Mouse (Mus musculus) spleen, postnatal 14 days (tissue): ENCODE data around the gene Lcn12.
A peak's percentile ranks its signal among the peaks of the same experiment; 100 is the strongest.

Experiments
- DNase-seq, 2 experiments: peaks; one replicate each; pipeline ENCODE4 v3.0.0; 2021 to 2022; ENCODE audit warnings: low spot score in 2 of 2

Gene Lcn12

DNA sequence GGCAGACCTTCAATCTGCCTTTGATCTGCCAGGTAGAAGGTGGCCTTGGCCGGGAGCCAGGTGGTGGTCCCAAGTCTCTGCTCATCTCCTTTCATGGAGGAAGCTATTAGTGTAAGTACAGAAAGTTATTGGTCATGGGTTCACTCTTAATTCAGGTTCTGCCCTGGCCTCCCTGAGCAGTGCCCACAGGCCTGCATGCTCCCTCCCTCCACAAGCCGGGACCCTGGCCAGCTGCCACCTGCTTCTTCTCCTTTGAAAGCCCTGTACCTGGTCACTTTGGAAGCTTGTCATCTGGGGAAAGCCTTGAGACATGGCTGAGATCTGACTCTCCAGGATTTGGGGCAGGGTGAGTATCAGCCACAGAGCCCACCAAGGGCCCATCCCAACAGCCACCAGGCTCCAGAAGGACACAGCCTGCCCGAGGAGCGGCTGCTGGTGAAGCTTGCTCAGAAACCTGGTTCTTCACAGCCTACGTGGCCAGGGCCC, at the start of gene Lcn12:
Gene Lcn12, minus strand, starts transcription at position 436 of the 486 bp plus-strand sequence.
- no peak for DNase-seq

DNA sequence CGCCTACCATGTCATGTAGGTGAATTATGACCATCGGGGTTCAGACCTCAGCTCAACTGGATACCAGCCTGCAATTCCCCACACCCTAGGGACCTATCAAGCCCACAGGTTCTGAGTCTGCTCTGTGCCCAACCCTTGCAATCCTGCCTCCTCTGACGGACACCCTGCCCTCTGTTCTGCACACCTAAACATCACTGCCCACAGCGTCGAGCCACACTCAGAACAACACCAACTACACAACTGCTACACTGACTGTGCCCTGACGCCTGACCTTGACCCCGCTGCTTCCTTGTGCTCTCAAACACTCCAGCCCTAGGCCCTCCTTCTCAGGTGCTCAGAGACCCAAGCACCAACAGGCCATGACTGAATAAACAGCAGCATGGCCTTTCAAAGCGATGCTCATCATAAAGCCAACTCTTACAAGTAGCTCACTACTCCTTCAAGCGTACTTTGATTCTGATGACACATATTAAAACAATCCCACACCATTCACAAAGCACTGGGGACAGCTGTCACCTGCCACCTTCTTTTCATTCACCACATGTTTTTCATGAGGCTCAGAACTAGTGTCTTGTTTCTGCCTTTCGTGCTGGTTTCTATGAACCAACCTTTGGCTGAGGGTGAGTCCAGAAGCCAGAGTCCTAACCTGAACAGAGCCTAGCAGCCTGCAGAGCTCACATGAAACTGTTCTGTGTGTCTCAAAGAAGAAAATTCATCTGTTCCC, 48.1 kb upstream of the Lcn12 start:
- DNase-seq, result no peak

DNA sequence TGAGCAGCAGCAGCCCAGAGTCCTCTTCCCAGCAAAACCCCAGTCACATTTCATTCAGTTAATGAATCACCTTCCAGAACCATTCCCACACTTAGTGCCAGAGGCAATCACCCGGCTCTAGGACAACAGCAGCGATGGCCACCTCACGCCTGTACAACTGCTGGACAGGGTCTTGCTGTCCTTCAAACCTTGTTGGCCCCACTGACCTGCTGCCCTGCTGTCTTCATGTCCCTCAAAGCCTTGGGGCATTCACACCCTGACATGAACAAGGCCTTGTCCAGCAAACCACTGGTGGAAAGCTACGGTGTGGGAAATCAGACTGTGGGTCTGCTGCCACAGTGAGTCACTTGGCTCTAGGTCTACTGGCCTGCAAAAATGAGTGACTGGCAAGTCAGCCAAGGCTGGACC, 46.8 kb upstream of the Lcn12 start:
- DNase-seq, result no peak

DNA sequence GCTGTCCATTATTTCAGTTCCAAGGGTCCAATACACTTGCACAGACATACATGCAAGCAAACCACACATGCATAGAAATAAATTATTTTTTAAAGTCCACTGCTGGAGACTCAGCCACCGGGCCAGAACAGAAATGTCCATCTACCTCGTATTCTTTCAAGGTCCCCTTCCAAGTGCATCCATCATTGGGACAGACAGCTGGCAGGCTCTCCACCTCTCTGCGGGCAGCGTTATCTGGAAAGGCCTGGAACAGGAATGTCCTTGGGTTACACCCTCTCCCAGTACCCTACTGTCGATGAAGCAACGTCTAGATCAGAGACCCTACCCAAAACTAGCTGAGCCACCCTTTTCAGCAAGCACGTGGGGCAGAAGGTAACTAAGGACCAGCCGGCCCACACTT, 42.8 kb upstream of the Lcn12 start:
- no peak for DNase-seq

DNA sequence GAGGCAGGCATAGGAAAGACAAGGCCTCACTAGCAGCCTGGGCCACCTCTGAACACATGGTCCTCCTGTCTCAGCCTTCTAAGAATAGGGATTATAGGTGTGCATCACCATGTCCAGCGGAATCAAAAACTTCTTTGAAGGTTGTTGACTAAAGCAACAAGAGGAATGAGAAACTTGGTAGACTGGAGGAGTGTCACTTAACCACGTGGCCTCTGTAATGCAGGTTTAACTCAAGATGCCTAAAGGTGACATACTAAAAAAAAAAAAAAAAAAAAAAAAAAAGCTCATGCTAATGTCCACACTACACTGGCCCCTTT, 41.1 kb upstream of the Lcn12 start:
- no peak for DNase-seq

DNA sequence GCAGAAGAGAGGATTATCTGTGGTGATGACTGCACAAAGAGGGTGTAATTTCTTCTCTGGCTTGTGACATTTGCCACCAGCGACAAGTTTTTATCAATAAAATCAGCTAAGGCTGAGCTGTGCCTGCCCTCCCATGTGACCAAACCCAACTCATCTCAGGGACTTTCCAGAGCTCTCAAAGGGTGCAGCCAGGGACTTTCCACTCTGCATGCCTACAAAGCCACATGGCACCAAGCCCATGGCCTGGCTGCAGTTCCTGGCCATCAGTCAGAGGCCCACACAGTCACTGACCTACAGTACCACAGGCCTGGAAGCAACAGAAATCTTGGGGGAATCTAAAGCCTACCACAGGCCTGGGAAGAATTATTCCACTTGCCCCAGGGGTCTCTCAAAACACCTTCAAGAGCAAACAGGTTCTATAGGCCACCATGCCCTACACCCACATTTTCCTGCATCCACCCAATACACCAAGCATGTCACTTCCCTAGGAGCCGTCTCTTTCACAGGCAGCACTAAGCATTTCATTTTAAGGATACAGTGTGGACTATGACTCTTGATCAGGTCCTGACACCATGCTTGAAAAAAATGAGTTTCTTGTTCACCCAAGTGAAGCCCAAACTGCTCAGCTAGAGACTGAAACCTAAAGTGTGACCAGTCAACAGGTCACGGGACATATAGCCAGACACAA, 40.6 kb upstream of the Lcn12 start:
- DNase-seq, result peak in 1 of 2 experiments; percentile 39

DNA sequence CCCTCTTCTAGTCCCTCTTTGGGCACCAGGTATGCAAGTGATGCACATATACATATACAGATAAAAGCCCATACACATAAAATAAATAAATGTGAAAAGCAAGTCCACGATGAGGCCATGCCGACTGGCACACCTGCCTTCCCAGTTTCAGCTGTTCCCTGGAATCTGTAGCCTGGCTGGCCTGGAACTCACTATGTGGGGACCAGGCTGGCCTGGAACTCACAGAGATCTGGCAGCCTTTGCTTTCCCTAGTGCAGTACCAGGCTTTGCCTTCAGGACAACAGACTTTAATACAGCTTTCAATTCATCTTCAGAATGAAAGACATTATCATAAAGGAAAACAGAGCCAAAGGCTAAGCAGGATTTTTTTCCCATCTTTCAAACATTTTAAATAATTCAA, 40.0 kb upstream of the Lcn12 start:
- no peak for DNase-seq

DNA sequence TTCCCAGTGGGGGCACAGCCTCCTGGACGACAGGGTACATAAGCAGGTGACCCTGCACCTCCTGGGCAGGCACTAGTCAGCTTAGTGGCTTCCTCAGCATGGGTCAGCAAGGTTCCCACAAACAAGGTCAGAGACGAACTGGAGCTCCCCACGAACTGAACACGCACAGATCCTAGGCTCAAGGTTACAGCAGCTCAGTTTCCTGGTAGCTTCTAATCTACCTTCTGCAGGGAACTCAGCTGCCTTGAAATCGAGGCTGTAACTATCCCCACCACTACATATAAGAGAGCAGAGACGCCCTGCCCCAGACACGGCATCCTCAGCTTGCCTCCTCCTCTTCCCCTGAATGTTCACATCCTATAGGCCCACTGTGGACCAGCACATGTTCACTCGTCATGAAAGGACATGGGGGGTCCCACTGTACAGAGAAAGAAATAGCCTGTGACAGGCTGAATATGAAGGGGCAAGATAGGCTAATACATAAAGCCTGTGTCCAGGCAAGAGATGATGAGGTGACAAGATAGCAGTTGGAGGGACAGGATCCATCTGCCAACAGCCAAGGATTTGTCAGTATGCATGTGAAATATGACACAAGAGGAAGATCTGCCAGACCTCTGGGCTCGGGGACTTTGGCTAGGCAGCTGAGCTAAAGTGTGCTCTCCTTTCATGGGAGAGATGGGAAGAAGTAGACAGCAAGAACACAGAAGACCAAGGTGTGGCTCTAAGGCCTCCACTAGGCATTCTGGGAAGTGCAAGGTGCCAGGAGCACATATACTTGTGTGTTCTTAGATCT, 33.0 kb upstream of the Lcn12 start:
- DNase-seq, result no peak

DNA sequence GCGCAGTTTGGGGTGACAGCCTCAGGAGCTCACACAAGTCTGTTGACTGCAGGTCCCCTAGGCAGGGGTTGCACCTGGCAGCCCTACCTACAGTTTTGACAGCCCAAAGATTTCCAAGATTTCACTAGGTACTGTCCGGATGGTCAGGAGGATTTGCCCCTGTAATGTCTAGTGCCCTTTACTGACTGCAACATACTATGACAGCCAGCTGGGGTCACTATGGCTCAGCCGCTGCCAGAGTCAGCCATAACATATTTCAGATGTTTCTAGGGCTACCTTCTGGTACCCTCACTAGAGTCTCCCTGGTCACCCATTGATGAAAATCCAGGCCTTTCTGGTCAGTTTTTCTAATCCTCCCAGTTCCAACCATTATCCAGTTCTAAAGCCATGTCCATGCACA, 16.2 kb upstream of the Lcn12 start:
- DNase-seq, result no peak

DNA sequence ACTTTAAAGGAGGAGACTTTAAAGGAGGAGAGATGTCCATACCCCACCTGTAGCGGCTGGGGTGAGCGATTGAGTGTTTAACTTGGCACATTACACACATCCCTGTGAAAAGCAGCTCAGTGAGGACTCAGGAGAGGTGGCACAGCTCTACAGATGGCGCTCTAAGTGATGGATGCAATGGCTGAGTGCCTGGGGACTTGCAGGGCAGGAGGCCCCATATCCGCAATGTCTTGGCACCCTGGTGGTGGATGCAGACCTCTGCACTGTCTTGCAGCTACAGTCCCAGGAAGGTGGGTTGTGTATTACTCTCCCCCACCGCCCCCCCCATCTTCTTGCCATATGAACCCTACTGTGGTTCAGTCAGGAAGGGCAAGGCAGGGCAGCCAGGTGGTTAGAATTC, 13.3 kb upstream of the Lcn12 start:
- no peak for DNase-seq

DNA sequence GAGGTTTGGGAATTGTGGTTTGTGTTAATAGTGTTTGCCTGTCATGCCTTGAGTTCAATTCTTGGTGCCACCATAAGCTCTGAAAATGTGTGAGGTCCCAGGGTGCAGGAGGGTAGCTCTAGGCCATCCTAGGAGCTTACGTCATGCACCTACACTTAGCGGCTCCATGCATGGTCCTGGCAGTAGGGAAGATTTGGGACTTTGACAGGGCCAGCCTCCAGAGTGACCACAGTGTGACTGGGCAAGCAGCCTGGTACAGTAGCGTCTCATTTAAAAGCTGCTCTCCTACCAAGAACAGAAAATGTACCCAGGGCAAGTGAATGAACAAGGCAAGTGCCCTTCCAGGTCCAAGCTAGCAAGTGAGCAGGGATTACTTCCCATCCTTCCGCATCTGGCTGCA, 12.1 kb upstream of the Lcn12 start:
- no peak for DNase-seq

DNA sequence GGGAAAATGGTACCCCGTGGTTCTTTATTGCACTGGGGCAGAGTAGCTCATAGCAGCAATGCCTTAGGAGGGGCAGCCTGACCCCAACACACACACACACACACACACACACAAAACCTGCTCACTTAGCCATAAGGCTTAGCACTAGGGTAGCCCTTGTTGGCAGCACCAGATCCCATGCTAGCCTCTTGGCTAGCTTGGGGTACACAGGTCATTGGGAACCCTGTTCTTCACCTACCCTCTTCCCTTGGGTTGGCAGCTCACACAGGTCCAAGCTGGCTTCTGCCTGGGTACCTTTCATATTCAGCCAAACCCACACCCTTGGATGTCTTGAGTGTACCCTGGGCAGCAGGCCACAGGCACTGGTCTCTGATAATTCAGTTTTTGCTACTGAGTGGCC, 11.3 kb upstream of the Lcn12 start:
- DNase-seq, result no peak

DNA sequence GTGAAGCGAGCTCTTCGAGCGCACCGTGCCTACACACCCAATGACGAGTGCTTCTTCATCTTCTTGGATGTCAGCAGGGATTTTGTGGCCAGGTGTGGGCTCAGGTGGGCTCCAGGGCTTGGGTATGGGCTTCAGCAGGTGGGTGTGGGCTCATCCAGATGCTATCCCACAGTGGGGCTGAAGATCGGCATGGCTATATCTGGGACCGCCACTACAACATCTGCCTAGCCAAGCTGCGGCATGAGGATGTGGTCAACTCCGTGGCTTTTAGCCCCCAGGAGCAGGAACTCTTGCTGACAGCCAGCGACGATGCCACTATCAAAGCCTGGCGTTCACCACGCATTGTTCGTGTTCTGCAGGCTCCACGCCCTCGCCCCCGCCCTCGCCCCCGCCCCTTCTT, 10.8 kb upstream of the Lcn12 start:
- no peak for DNase-seq

DNA sequence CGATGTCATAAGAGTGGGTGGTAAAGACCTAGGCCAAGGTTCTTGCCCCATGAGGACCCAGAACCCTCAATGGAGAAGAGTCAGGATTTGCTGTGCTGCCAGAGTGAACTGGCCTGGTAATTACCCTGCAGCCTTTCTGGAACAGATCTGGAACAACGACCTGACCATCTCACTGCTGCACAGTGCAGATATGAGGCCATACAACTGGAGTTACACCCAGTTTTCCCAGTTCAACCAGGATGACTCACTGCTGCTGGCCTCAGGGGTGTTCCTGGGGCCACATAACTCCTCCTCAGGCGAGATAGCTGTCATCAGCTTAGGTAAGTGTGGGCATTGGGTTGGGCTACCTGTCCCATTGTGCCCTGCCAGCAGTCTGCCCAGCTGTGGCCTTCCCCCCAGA, 9.0 kb upstream of the Lcn12 start:
- DNase-seq, result no peak

DNA sequence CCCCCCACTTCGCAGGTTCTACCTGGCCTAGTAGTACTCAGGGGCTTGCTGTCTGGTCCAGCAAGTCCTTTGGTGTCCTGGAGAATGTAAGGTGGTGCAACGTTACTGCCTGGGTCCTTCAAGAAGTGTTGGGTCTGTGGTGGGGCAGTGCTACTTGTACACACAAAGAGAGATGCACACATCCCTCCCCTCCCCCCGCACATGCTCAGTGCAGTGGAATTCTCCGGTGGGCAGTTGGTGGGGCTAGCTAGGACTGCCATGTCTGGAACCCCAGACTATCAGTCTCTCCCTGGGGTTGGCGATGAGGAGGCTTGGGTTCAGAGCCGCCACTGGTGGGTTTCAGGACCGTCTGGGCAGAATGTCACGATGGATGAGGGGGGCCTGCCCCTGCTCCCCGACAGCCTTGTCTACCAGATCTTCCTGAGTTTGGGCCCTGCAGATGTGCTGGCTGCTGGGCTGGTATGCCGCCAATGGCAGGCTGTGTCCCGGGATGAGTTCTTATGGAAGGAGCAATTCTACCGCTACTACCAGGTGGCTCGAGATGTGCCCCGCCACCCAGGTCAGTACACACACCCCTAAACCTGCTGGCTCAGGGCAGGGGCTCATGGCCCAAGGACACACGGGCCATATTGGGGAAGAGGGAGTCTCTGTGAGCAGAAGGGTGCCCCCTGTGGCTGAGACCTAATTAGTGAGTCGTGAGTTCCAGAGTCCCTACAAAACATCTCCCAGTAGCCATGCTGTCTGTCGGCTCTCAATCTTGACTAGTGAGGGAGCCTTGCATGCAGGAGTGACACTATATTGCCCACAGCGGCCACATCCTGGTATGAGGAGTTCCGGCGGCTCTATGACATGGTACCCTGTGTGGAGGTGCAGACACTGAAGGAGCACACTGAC, 8.1 kb upstream of the Lcn12 start, which contains the start of gene C8g:
Gene C8g, minus strand, starts transcription at position 127 of the 894 bp plus-strand sequence.
- no peak for DNase-seq

DNA sequence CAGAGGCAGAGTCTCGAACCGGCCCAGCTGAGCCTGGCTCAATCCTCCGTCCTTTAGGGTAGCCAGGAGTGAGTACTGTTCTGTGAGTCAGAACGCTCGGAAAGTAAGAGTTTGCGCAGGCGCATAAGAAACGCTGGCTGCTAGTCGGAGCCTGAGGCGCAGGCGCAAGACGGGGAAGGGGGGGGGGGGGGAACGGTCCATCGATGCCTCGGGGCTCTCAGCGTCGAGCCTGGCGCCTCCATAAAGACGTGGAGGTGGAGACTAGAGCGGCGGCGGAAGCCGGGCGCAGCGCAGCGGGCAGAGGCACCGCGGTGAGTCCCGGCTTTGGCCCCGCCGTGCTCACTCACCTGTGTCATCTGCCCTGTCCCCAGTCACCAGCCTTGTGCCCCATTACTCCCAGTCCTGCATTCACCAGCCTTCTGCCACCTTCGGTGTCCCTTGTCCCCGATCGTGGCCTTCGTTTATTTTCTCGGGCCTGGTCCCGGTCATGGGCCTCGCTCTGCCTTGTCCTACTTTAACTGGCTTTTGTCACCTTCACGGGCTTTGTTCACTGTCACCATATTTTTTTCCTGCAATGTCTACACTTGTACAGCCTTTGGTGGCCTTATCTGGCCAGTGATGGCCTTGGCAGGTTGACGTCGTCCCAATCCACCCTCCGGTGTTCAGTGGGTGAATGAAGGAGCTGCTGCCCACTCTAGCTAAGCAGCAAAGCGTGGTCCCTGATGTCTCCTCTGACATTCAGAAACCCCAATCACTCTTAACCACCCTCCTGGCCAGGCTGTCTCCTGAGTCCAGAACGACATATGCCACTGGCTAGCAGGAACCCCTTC, 7.1 kb upstream of the Lcn12 start, which contains the start of gene Fbxw5:
Gene Fbxw5, plus strand, starts transcription at position 175 of the 830 bp plus-strand sequence.
- peak; percentile 55 to 69 for DNase-seq

DNA sequence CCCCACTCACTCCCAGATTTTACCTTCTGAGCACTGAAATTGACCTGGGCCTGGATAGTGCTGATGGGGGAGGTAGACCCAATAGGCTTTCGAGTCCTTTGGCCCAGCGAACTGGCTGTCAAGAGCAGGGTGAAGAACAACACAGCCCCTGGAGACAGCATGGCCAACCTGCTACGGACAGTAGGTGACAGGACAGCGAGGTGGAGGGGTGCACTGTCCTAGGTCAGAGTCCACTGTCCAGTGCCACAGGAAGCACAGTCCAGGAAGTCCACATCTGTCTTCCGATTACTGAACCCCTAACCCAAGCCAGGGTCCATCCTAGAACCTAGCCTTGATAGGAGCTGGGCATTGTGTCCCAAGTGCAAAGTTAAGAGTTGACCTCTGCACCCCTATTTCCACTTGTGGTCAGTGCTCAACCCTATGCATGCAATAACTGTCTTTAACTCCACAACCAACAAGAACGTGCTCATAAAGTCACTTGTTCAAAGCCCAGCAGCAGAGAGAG, 6.4 kb upstream of the Lcn12 start:
- no peak for DNase-seq

DNA sequence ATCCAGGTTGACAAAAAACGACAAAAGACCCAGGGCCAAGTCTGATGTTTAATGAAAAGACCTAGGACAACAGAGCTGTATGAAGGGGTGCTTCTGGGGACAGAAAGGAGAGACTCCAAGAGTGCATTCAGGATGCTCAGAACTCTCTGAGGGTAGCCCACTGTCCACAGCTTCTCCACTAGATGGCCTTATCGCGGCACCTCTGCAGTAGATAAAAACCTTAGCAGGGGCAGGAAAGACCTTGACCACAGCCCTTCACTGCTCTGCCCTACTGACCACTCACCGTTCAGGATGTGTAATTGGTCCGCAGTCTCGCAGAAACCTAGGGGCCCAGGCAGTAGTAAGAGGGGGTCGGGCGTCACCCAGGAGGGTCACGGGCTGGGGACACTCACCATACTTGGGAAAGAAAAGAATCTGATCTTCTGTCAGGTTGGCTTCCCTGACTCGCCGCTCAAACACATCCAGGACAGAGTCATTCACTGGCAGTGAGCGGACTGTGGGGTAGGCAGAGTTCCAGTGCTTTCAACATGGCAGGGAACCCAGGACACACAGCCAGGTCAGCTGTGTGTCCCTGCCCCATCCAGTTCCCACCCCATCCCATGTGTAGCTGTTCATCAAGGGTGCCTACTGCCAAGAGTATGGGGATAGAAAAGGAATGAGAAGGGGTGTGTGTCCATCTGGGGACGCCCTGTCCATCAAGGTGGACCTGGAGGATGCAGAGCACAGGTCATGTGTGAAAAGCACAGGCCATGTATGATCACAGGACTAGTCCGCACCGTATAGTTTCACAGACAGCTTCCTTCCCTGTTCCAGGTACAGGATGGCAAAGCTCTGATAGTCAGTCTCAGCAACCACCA, 5.1 kb upstream of the Lcn12 start:
- no peak for DNase-seq

DNA sequence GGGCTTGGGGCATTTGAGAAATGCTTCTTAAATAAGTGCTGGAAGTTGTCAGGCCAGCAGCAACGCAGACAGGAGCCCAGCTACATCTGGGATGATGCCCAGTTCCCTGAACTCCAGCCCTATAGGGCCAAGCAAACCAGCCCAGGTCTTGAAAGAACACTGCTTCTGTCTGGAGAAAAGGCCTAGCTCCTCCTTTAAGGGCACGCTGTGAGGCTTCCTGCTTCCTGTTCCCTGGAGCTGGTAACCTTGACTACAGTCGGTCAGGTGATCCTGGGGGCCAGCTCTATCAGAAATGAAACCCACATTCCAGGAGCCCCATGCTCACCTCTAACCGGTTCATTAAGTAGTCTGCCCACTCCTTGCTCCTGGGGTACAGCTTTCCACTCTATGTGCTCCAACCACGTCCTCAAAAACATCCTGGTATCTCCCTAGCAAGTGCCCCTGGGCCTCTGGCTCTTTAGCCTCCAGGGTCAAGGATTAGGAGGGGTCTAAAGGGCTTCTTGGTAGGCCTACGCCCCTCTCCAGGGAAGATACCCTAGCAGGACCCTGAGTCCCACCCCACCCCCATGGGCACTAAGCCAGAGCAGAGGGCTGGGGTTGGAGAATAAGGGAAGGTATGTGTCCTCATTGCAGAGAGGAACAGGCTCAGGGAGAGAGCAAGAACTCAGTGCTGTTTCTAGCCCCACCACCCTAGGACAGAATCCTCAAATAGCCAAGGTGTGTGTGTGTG, 4.3 kb upstream of the Lcn12 start:
- no peak for DNase-seq
